In genomic region chr15:81198447-81198846, GRCm38 (mm10) we compare ENCODE assay signal across 18 mouse cellular contexts. TPM values are rescaled to one million over a fixed set of nuclear protein-coding genes. Genes with fewer than 3 reads are reported as not detected.
DNase-seq lines count a peak whose midpoint lies in the region; ATAC-seq and TF ChIP-seq lines count a peak whose summit lies in the region.
"Had no signal": no experiment of that assay in that cellular context is flagged by ENCODE, and none has a peak within 500 bp of the region (broad histone marks: within the 10 kb centered on the region; RNA-seq: fewer than 3 reads in every experiment).

No protein-coding gene starts in this region.

- no peaks in the 10 kb centered on the region for H3K36me3 ChIP-seq in kidney, postnatal 0 days (ENCODE audit: insufficient read depth, low read length)
- H3K36me3 ChIP-seq: embryonic facial prominence, embryonic 13.5 days; G1E; hindbrain, embryonic 12.5 days had no signal

- no peak overlapping the region for H3K4me2 ChIP-seq in kidney, postnatal 0 days (ENCODE audit: low read length)
- H3K4me2 ChIP-seq: embryonic facial prominence, embryonic 13.5 days; hindbrain, embryonic 12.5 days; midbrain, embryonic 11.5 days had no signal

- no peak for DNase-seq in kidney, postnatal 0 days (ENCODE audit: low spot score)
- no peak for DNase-seq in kidney, postnatal 10 days
- DNase-seq in lung, postnatal 10 days, result peak; percentile 21
- no peak for DNase-seq in lung, adult 18-20 months
- peak; percentile 34 for DNase-seq in CD4-positive helper T cell, adult 2 months (ENCODE audit: low read depth, low spot score)
- peak; percentile 21 for DNase-seq in T-cell, adult 2 months (ENCODE audit: low spot score)
- DNase-seq in right cerebral cortex, adult 18-20 months, result no peak
- DNase-seq: adrenal gland, postnatal 14 days; cerebellum, adult 8-10 months; kidney, adult 18-20 months had no signal

- 92% methylated on average over 5 of the region's 5 CpGs for WGBS in kidney, postnatal 0 days

- peak; percentile 30; the same call in 1 of the 2 replicates for TF ChIP-seq CTCF in kidney, postnatal 0 days (IDR thresholded peaks at IDR 0.05; ENCODE audit: low read depth)

- H3K4me3 ChIP-seq in kidney, postnatal 0 days (replicated peaks; ENCODE audit: low read depth, low read length), result no peak overlapping the region
- H3K4me3 ChIP-seq: embryonic facial prominence, embryonic 13.5 days; hindbrain, embryonic 12.5 days; myocyte had no signal

- no peaks in the 10 kb centered on the region for H3K27me3 ChIP-seq in kidney, postnatal 0 days (ENCODE audit: insufficient read depth, low read length)
- H3K27me3 ChIP-seq: embryonic facial prominence, embryonic 13.5 days; hindbrain, embryonic 12.5 days had no signal

- no peak overlapping the region for H3K27ac ChIP-seq in kidney, postnatal 0 days
- H3K27ac ChIP-seq: embryonic facial prominence, embryonic 13.5 days; hindbrain, embryonic 12.5 days had no signal

- no peaks in the 10 kb centered on the region for H3K9me3 ChIP-seq in kidney, postnatal 0 days (replicated peaks; ENCODE audit: low read length)
- H3K9me3 ChIP-seq: embryonic facial prominence, embryonic 13.5 days; hindbrain, embryonic 12.5 days had no signal

- no peaks in the 10 kb centered on the region for H3K4me1 ChIP-seq in kidney, postnatal 0 days (replicated peaks; ENCODE audit: insufficient read depth, low read length)
- H3K4me1 ChIP-seq: embryonic facial prominence, embryonic 13.5 days; hindbrain, embryonic 12.5 days had no signal

- no peak for ATAC-seq in kidney, postnatal 0 days (replicated peaks; ENCODE audit: low FRiP score, low read depth)
- no peak for ATAC-seq in megakaryocyte, adult 5-6 weeks (ENCODE audit: poor library complexity, severe bottlenecking)

- no peak overlapping the region for H3K9ac ChIP-seq in kidney, postnatal 0 days (ENCODE audit: low read depth, low read length)
- H3K9ac ChIP-seq: embryonic facial prominence, embryonic 13.5 days; hindbrain, embryonic 12.5 days had no signal

RNA-seq across cellular contexts. Expression of gene Mrtfa, which starts 7.9 kb away (rescaled TPM):
- 13.2 and 14.1 TPM in 2 replicates for polyA plus RNA-seq in kidney, postnatal 0 days (2015; fragmentation: Nextera tagmentation; extraction: Ambion mirVana)
- 76.4 and 81.3 TPM in 2 replicates for total RNA-seq in megakaryocyte, adult 5-6 weeks (2015)
- total RNA-seq in megakaryocyte, adult 5-6 weeks (2017), result 39.4 and 46.2 TPM in 2 replicates

RNA-seq across cellular contexts. Expression of gene Mchr1, which starts 36.9 kb away (rescaled TPM):
- 0.78 and 0.88 TPM in 2 replicates for polyA plus RNA-seq in kidney, postnatal 0 days (2015; fragmentation: Nextera tagmentation; extraction: Ambion mirVana)
- not detected in 2 replicates for total RNA-seq in megakaryocyte, adult 5-6 weeks (2015)
- total RNA-seq in megakaryocyte, adult 5-6 weeks (2017), result not detected in 2 replicates
- total RNA-seq: granulocyte monocyte progenitor cell, adult 5-6 weeks had no signal
- polyA plus RNA-seq: G1E; spleen, adult 2 months had no signal

Comparison
In these comparisons a context has a peak if more than half of its experiments do, and no peak if none do; other contexts are left out.
1. DNase-seq: peak in lung, postnatal 10 days (single experiment), CD4-positive helper T cell, adult 2 months (single experiment) and T-cell, adult 2 months (single experiment); none in kidney, postnatal 0 days (single experiment), kidney, postnatal 10 days (single experiment), lung, adult 18-20 months (0 of 2) and right cerebral cortex, adult 18-20 months (single experiment).